Mouse (Mus musculus) thymus, postnatal 0 days (tissue): ENCODE results near the gene Ndufa9. TPM values are rescaled to one million over a fixed set of nuclear protein-coding genes. Genes with fewer than 3 reads are reported as not detected.
A peak's percentile ranks its signal among the peaks of the same experiment; 100 is the strongest.

Source experiments
- DNase-seq: peaks from one replicate; pipeline ENCODE4 v3.0.0-alpha.2; 2015; ENCODE audit warnings: low spot score
- polyA plus RNA-seq: library from polyadenylated mRNA; unstranded; fragments of >200 nt; fragmentation: Nextera tagmentation; extraction: Ambion mirVana; gene quantifications from 2 replicates; pipeline ENCODE4 v1.2.1, GENCODE M21; 2015

The Ndufa9 gene
- polyA plus RNA-seq, result 218 and 220 TPM in 2 replicates

DNA sequence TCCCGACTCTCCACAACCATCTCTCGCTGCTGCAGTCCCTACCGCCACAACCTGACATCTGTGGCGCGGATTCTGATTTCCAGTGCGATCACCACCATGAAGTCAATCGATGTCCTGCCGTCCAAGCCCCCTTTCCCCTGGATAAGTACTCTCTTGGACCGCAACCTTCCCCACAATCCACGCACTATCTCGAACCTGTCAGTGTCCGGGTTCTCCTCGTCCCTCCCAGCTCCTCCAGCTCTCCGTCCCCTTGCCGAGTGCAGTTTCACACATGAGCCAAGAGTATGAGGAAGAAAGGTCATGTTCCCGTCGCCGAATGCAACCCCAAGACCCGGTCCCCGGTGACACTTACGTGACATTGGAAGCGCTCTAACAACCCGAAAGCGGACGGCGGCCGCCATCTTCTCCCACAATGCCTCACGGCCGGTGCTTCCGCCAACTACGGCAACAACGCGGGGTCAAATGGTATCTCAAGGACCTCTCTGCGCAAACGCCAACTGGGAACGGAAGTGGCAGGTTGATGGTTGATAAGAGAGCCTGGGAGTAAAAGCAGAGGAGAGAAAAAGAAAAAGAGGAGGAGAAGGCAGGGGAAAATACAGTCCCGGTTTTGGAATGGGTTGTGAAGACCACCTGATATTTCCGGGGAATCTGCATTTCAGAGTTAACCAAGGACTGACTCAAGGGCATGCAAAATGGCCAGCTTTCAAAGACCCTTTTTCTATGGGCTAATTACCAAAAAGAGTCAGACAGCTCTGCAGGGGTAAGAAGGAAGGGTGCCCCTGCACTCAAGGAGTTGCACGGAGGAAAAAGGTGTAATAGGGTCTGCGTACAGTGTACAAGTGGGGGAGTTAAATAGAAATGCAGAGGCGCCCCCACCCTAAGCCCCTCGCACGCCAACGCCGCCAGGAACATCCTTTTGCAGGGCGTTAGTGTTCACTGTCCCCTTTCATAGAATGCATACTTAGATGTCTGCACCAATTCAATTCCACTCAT lies at the start of gene Ndufa9:
Ndufa9 (minus strand) TSS at position 425 of the 993 bp plus-strand sequence.
- peak; percentile 94 for DNase-seq

DNA sequence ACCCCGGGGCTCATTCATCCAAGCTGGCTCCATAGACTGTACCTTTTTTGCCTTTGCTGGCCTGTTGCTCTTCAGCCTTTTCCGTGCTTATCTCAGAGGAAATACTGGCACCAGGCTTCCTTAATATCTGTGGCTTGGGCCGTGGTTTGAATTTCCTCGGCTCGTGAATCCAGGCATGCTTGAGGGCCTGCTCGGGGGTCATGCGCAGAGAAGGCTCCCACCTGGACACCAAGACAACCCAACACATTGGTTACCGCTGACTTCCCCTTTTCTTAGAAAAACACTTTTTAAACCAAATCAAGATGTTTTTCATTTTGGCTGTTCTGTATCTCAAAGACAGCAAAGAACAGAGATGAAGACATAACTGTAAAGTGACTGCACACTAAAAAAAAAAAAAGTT lies 28.2 kb upstream of the Ndufa9 start:
- no peak for DNase-seq

DNA sequence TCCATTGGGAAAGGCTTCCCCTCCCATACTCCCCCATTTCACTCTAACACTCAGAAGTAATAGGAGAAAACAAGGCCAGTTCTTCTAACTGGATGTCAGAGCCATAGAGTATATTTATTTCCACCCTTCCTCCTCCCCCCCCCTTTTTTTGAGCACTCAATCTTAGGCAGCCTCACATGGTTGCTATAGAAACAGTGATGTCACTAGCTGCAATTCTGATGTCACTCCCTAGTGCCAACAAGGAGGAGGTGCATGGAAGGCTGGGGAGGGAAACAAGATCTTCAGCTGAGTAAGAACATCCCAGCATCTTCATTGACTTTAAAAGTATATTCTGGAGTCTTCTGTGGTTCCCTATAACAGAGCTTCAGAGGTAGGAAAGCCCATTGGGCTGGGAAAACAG lies 3.9 kb upstream of the Ndufa9 start, which contains the start of gene Akap3:
Akap3 (plus strand) TSS at position 218 of the 400 bp plus-strand sequence.
- DNase-seq, result no peak

DNA sequence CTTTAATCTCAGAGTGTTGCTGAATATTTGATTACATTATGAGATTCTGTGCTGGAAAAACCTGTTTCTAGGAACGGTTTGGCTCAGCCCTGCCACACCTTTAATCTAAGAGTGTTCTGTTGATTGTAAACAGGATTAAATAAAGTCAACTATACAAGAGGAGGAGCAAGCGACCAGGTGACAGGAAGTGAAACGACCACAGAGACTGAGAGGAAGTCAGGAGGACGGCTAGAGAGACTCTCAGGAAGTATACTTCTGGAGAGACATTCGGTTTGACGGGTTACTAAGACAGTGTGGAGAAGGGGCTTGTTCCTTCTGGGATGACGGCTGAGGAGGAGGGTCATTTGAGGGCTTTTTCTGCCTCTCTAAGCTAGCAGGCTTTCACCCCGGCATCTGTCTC lies 12.3 kb downstream of the Ndufa9 start:
- peak; percentile 36 for DNase-seq

DNA sequence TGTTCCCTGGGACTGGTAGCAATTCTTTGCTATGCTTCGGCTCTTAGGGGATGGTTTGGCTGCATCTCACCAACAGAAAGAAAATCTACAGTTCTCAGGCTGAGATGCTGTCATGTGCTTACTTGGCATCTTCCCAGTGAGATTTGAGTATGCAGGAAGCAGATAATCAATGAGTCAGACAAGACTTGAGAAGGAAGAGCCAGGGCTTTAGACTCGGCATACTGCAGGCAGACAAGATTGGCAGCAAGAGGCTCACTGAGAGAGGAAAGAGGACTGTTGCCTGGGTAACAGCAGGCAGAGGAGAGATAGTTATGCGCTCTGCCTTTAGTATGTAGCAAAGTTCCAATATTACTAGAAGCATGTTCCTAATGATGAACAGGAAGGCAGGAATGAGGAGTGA lies 25.8 kb downstream of the Ndufa9 start:
- DNase-seq, result no peak

DNA sequence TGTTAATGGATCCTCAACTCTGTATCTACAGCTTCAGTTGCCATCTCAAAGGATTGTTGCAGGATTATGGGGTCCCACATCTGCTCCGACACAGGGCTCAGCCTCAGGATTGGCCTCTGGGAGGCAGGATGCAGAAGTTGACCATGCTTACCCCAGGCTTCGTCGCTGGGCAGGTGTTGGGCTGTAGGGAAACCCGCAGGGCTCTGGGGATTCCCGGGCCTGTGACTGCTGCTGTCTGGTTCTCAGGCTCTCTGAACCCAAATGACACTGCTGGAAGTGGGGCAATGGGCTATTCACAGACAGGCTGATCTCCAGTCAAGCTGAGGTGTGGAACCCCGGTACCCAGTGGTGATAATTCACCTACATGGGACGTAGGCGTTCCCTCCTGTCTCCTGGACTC lies 32.6 kb downstream of the Ndufa9 start:
- no peak for DNase-seq

DNA sequence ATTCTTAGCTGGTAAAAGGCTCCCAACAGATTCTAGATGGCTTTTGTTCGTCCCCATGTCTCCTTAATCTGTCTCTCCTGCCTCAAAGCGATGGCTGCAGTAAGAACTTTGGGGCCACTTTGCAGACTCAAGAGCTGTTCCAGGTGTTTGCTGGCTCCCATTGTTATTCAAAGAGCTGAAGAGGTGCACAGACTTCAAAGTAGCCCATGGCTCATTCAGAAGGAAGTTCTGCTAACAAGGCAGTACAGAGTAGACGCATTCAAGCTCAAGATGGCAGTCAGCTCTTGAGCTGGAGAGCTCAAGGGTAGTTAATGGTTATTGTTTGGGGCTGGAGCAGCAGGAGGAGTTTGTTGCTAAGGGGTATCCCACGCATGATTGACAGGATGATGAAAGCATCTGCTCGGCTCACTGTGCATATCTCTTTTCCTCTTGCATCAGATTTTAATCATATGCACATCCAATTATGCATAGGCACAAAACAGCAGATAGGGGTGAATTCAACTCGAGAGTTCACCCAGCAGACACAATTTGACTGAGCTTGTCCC lies 33.7 kb downstream of the Ndufa9 start:
- DNase-seq, result no peak

DNA sequence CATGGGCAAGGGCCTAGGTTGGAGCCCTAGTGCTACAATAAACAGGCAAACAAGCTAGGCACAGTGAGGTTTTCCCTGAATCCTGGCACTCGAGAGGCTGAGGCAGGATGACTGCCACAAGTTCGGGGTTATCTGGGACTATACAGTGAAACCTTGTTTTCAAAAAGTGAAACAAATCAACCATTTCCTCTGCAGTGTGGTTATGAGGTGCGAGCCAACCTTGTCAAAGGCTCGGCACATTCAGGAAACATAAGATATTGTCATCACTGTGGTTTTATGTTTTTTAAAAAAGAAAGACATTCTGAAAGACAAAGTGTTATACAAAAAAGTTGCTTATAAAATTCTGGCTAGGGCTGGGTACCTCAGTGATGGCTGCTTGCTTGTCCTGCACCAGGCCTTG lies 37.5 kb downstream of the Ndufa9 start:
- DNase-seq, result no peak

DNA sequence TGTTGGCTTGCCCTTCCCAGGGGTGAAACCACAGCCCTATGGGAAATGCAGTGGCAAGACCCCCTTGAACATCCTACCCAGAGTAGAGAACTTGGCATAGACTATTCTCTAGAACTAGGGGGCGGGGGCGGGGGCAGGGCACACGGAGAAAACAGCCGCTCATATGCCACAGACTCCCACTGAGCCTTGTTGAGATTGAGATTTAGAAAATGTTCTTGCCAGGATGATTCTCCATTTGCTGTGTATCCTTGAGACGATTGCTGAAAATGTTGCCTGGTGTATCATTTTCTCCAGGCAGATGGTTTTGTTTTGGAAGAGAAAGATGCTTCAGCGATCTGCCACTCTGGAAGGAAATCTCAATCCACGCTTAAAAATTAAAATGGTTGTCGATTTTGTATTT lies 40.4 kb downstream of the Ndufa9 start:
- no peak for DNase-seq

DNA sequence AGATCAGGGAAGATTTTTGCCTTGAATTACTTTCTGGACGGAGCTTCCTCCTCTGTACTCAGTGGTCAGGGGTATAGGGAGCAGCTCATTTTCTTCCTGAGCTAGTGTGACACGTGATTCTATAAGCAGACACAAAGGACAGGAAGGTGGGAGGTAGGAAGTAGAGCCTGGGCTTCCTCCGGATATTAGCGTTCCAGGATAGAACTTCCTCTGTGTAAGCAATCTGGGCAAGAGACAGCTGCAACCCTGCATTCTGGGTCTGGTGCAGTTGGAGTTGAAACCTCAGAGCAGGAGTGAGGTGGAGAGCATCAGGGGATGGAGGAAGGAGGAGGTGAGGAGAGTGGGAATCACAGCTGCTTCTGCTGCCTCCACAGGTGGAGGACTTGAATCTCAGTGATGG lies 40.8 kb downstream of the Ndufa9 start:
- DNase-seq, result no peak

DNA sequence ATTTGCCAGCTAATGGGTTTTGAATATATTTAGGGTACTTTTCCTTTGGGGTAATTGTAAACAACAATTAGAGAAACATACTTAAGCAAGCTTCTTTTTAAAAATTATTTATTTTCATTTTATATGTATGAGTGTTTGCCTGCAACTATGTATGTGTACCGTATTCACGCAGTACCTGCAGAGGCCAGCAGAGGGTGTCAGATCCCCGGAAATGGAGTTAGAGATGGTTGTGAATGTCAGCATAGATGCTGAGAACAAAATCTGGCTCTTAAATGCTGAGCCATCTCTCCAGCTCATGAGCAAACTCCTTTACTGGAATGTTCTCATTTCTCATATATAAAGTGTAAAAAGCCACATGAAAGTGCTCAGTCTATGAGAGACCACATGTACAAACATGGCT lies 42.2 kb downstream of the Ndufa9 start:
- DNase-seq, result peak; percentile 3

DNA sequence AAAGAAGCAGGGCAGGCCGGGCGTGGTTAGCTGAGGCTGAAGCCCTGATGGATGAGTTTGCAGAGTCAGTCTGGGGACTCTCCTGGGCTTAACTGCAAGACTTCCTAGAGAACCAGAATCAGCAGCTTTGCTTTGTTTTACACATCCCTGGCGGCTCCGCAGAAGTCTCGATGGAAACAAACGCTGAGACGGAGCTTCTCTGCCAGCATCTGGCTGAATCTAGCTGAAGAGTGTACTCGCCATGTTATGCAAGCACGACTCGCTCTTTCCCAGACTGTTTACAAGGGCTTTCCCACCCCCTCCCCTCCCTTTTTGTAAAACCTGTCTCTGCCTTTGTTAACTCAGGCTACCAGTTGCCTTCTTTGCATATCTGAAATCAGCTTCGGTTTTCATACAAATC lies 46.0 kb downstream of the Ndufa9 start:
- DNase-seq, result no peak

DNA sequence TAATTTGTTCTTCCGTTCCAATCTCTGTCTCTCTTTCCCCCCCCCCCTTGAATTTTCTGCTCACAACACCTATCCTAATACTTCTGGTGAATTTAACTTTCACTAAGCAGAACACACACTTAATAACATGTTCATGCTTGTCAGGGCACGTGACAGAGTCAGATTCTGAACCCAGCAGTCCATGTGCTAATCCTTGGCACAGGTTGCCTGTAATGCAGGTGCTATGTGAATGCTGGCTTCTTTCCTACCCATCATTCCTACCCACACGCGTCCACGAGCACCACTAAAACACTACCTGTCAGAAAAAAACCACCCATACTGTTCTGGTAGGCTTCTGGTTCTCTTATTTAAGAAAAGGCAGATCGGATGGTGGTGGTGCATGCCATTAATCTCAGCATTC lies 54.2 kb downstream of the Ndufa9 start:
- no peak for DNase-seq

DNA sequence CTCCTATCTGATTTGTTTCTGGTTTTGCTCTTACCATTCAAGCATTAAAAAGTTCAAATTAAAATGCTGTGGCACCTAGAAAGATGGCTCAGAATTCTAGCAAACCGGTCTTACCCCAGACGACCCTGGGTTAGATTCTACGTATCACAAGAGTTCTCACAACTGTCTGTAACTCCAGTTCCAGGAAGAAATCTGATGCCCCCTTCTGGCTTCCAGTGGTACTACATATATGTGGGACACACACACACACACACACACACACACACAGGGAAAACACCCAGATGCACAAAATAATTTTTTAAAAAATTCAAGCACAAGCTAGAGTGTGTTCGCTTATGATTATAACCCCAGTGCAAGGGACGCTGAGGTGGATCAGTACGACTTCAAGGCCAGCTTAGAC lies 55.2 kb downstream of the Ndufa9 start:
- DNase-seq, result no peak

DNA sequence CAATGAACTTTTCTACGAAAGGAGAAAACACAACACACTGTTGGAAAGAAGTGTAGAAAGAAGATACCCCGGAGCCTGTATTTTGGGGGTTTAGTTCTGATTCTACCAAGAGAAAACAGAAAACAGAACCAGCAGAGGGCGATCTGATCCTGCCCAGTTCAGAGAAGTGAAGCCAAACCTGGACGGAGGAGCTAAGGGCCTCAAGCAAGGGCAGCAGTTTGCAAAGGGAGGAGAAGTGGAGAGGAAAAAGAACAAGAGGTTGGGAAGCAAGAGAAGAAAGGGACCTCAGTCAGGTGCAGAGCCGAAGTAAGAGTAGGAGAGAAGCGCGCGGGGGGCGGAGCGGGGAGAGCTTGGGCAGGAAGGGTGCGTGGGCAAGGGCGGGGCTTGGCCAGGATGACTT lies 57.0 kb downstream of the Ndufa9 start:
- no peak for DNase-seq

DNA sequence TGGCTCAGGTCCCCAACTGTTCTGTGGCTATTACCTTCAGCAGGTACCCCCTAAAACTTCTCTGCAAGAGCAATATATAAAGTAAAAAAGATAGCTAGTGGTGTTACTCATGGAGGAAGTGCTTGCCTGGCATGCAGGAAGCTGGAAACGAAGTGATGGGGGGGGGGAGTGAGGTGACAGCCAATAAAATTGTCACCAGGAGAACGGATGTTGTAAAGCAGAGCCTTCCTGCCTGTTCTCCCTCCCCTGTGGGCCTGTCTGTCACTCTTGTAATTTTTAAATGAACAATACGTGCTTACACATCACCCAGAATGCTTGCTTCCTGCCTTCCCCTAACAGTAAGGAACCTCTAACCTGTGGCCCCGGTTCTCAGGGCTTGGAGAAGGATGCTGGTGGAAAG lies 57.4 kb downstream of the Ndufa9 start:
- no peak for DNase-seq

DNA sequence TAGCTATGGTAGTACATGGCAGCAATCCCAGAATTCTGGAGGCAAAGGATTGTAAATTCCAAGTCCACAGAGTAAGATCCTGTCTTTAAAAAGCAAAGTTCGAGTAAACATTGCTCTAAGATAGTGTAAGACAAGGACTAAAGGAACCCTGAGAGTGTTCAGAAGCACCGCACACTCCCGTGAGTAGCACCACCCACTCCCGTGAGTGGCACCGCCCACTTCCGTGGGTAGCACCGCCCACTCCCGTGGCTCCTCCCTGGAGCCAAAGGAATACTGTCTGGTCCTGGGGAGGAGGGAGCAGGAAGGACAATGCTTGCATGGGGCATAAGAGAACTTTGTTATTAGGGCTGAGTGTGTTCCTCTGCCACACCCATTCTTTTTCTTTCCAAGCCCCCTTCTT lies 60.1 kb downstream of the Ndufa9 start:
- DNase-seq, result no peak

DNA sequence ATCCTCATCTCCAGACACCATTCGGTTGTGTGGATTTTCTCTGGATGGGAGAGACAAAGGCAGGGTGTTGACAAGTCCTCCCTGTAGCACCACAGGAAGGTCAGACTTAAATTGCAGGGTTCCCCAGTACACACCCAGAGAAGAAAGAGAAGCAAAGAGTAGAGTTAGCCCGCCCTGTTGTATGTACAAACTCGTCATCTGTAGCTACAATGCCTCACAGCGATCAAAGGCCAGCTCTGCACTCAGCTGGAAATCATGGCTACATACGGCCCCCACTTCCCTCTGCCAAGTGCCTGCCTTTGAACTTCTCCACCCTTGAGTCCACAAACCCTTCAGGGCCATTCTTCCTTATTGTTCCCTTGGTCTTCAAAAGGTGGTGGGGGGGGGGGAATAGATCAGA lies 64.7 kb downstream of the Ndufa9 start:
- DNase-seq, result no peak

DNA sequence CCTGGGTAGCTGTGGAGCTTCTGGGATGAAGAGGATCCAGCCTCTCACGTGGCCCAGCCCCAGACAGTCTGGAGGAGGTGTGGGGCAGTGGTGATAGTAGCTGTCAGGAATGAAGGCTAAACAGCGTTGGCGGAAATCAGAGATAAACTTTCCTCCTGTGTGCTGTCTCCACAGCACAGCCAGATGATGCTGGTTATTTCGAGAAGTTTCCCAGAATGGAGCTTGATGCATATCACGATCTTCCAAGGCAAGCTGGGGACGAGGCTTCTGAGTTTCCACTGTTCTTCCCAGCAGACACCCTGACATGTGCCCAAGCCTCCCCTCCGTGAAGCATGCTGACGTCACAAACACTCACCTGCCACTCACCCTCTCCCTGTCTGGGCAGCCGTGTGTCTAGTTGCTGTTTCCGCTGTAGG lies 65.3 kb downstream of the Ndufa9 start:
- no peak for DNase-seq

DNA sequence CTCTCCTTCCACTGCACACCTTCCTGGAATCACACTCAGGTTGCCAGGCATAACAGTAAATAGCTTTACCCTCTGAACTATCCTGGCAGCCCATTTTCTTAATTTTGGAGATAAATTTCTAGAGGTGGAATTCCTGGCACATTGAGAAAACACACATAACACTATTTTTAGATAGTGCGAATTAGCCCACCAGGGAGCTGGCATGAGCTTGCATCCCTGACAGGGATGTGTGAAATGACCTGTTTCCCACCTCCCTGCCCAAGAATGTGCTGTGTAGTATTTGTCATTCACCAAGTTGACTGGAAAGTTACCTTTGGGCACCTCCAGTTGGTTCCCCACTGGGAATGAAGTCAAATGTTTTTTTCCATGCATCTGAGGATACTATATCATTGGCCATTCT lies 65.9 kb downstream of the Ndufa9 start:
- no peak for DNase-seq

DNA sequence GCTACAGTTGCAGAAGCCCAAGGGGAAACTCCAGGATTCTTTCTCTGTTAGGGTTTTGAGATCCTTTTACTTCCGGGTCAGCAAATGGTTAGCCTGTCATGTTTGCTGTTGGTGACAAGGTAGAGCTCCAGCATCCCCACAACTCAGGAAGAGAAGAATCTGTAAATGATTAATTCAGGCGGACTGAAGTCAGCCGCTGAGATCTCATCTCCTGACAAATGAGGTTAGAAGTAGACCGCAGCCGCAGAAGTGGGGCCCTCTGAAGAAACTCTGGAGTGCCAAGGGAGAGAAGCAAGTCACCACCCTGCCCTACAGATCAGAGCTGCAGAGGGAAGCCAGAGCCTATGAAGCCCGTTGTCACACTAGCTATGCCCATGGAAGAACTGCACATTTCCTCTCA lies 71.0 kb downstream of the Ndufa9 start:
- DNase-seq, result no peak

DNA sequence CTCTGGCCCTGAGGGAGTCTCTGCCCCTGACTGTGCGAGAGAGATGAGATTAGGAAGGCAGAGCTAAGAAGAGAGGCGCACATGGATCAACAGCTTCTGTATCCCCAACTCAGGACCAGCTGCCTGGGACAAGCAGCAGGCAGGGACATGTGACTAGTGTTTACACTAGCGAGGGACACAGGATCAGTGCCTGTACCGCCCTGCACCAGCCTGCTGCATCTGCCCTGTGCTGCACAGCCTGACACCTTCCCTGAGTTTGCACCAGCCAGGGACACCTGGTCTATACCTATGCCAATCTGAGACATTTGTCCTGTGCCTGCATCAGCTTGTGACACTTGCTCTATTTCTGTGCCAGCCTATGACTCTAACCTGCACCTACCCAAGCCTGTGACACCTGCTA lies 75.1 kb downstream of the Ndufa9 start:
- no peak for DNase-seq

DNA sequence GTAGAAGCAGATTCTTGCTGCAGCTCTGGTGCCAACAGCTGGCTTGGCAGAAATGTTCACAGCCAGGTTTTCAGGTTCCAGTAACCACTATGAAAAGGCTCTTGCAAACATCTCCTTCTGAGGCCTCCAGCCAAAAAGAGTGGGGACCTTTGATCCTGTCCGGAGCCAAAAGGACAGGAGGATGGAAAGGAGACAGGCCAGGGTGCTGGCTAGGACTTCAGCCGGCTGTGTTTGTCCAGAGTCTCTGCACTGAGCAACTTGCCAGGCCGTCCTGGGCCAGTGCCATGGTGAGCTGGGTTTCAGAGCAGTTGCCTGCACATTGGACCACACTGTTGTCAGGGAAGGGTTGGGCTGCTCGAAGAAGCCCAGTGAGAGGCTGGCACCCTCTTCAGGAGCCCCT lies 76.6 kb downstream of the Ndufa9 start:
- no peak for DNase-seq
